Mouse (Mus musculus) neural tube, embryonic 14.5 days (tissue): ENCODE results near the gene Mpp3. TPM values are rescaled to one million over a fixed set of nuclear protein-coding genes. Genes with fewer than 3 reads are reported as not detected.

Source experiments
- ATAC-seq: fragments of 200-750 bp; cut with Nextera tagmentation; 2 replicates; pipeline ENCODE4 v1.8.0; 2017; ENCODE audit warnings: low read depth, mild to moderate bottlenecking, moderate TSS enrichment, moderate library complexity
- H3K27ac ChIP-seq: fragments of 300-500 bp; sonication (generic); 2 replicates; pipeline ENCODE4 v1.5.1; 2014; ENCODE audit warnings: low read depth, mild to moderate bottlenecking, control low read depth, low read length, moderate library complexity, mixed read lengths
- H3K27me3 ChIP-seq: fragments of 300-500 bp; sonication (generic); 2 replicates; pipeline ENCODE4 v1.6.1; 2014; ENCODE audit warnings: low read length; ENCODE audit not compliant: control insufficient read depth, insufficient read depth
- H3K36me3 ChIP-seq: fragments of 300-500 bp; sonication (generic); 2 replicates; pipeline ENCODE4 v1.6.1; 2014; ENCODE audit warnings: low read length, mixed read lengths; ENCODE audit not compliant: control insufficient read depth, insufficient read depth
- H3K4me1 ChIP-seq: fragments of 300-500 bp; sonication (generic); 2 replicates; pipeline ENCODE4 v1.6.1; 2014; ENCODE audit warnings: low read length; ENCODE audit not compliant: control insufficient read depth, insufficient read depth
- H3K4me2 ChIP-seq: fragments of 300-500 bp; sonication (generic); 2 replicates; pipeline ENCODE4 v1.6.1; 2014; ENCODE audit warnings: mild to moderate bottlenecking, low read depth, low read length, control low read depth
- H3K4me3 ChIP-seq: fragments of 300-500 bp; sonication (generic); 2 replicates; pipeline ENCODE4 v1.5.1; 2014; ENCODE audit warnings: low read depth, low read length, control low read depth, mixed read lengths
- H3K9ac ChIP-seq: fragments of 300-500 bp; sonication (generic); replicated peaks from 2 replicates; pipeline ENCODE4 v1.6.1; 2014; ENCODE audit warnings: low read depth, mild to moderate bottlenecking, control low read depth, low read length, mixed read lengths
- H3K9me3 ChIP-seq: fragments of 300-500 bp; sonication (generic); 2 replicates; pipeline ENCODE4 v1.6.1; 2016; ENCODE audit warnings: low read length; ENCODE audit not compliant: control insufficient read depth
- WGBS: fragments of 180-500 bp; shearing (Covaris S2); extraction: QIAGEN DNeasy Blood & Tissue Kit; methylation state at CpG from one replicate; pipeline ENCODE4 v1.1.7; 2014; 5-methylcytosine and 5-hydroxymethylcytosine counted together
- polyA plus RNA-seq: library from polyadenylated mRNA; unstranded; fragments of >200 nt; fragmentation: Nextera tagmentation; extraction: Ambion mirVana; gene quantifications from 2 replicates; pipeline ENCODE4 v1.2.1, GENCODE M21; 2014

The Mpp3 gene
- polyA plus RNA-seq, 1 experiment from 2014 or later: 57.0 TPM

GRCm38 (mm10) chr11:102010140-102010539 lies 18.1 kb downstream of the Mpp3 start:
- no peaks in the 10 kb centered on the region for H3K27me3 ChIP-seq
- H3K4me2 ChIP-seq: peak overlapping the region; percentile 7; the same call in 1 of the 2 replicates
- H3K9me3 ChIP-seq: no peaks in the 10 kb centered on the region
- ATAC-seq: peak; percentile 54; the same call in 1 of the 2 replicates
- H3K9ac ChIP-seq: no peak overlapping the region
- H3K36me3 ChIP-seq: peaks cover 30% of the 10 kb centered on the region
- H3K4me1 ChIP-seq: peaks cover 9% of the 10 kb centered on the region; the same call in 1 of the 2 replicates
- peak overlapping the region; percentile 72 for H3K27ac ChIP-seq
- no peak overlapping the region for H3K4me3 ChIP-seq
- 36% methylated on average over 13 of the region's 13 CpGs for WGBS

GRCm38 (mm10) chr11:102008954-102009637 lies 19.2 kb downstream of the Mpp3 start:
- WGBS: 76% methylated on average over 15 of the region's 15 CpGs
- Histone ChIP-seq H3K27me3 (no peaks in the 10 kb centered on the region), H3K36me3 (peaks cover 39% of the 10 kb centered on the region), H3K4me2 (no peak overlapping the region), H3K4me3 (no peak overlapping the region), H3K9me3 (no peaks in the 10 kb centered on the region), H3K9ac (no peak overlapping the region), H3K27ac (no peak overlapping the region), H3K4me1 (peaks cover 9% of the 10 kb centered on the region; the same call in 1 of the 2 replicates)
- ATAC-seq: no peak

- H3K9ac ChIP-seq: no peak overlapping the region
- H3K4me3 ChIP-seq: no peak overlapping the region
- no peak overlapping the region for H3K27ac ChIP-seq
- H3K4me2 ChIP-seq: no peak overlapping the region
- no peaks in the 10 kb centered on the region for H3K27me3 ChIP-seq
- WGBS: 95% methylated on average over 8 of the region's 8 CpGs
- H3K9me3 ChIP-seq: no peaks in the 10 kb centered on the region
- peaks cover 43% of the 10 kb centered on the region for H3K36me3 ChIP-seq
- no peak for ATAC-seq
- peaks cover 9% of the 10 kb centered on the region; the same call in 1 of the 2 replicates for H3K4me1 ChIP-seq
Measured at GRCm38 (mm10) chr11:102008372-102008771, 19.9 kb downstream of the Mpp3 start.

GRCm38 (mm10) chr11:102006688-102007087 lies 21.6 kb downstream of the Mpp3 start:
- Histone ChIP-seq H3K27ac (no peak overlapping the region; the same call in 1 of the 2 replicates), H3K9ac (no peak overlapping the region), H3K4me1 (peaks cover 9% of the 10 kb centered on the region; the same call in 1 of the 2 replicates), H3K36me3 (peaks cover 38% of the 10 kb centered on the region), H3K4me2 (no peak overlapping the region), H3K27me3 (no peaks in the 10 kb centered on the region), H3K9me3 (no peaks in the 10 kb centered on the region), H3K4me3 (no peak overlapping the region)
- WGBS: 77% methylated on average over 5 of the region's 5 CpGs
- ATAC-seq: no peak

- Histone ChIP-seq H3K27me3 (no peaks in the 10 kb centered on the region), H3K27ac (no peak overlapping the region), H3K9ac (no peak overlapping the region), H3K36me3 (peaks cover 34% of the 10 kb centered on the region), H3K4me2 (no peak overlapping the region), H3K9me3 (no peaks in the 10 kb centered on the region), H3K4me3 (no peak overlapping the region), H3K4me1 (peaks cover 9% of the 10 kb centered on the region; the same call in 1 of the 2 replicates)
- ATAC-seq: no peak
- whole genome bisulfite sequencing: 45% methylated on average over 9 of the region's 9 CpGs
Measured at GRCm38 (mm10) chr11:102006271-102006670, 22.0 kb downstream of the Mpp3 start.

- H3K9ac ChIP-seq: no peak overlapping the region
- peaks cover 30% of the 10 kb centered on the region for H3K36me3 ChIP-seq
- H3K4me2 ChIP-seq: no peak overlapping the region
- H3K27ac ChIP-seq: no peak overlapping the region
- H3K4me1 ChIP-seq: no peaks in the 10 kb centered on the region
- H3K27me3 ChIP-seq: no peaks in the 10 kb centered on the region
- ATAC-seq: no peak
- no peaks in the 10 kb centered on the region for H3K9me3 ChIP-seq
- WGBS: 96% methylated on average over 8 of the region's 8 CpGs
- H3K4me3 ChIP-seq: no peak overlapping the region
Measured at GRCm38 (mm10) chr11:102004251-102004650, 24.0 kb downstream of the Mpp3 start.

GRCm38 (mm10) chr11:101999466-101999865 lies 28.8 kb downstream of the Mpp3 start:
- Histone ChIP-seq H3K27me3 (no peaks in the 10 kb centered on the region), H3K36me3 (peaks cover 10% of the 10 kb centered on the region; the same call in 1 of the 2 replicates), H3K9ac (no peak overlapping the region), H3K4me1 (no peaks in the 10 kb centered on the region), H3K9me3 (no peaks in the 10 kb centered on the region), H3K4me2 (no peak overlapping the region), H3K4me3 (no peak overlapping the region), H3K27ac (no peak overlapping the region)
- 35% methylated on average over 4 of the region's 4 CpGs for WGBS
- no peak for ATAC-seq

- no peak overlapping the region for H3K9ac ChIP-seq
- no peak for ATAC-seq
- no peaks in the 10 kb centered on the region for H3K4me1 ChIP-seq
- WGBS: 59% methylated on average over 5 of the region's 5 CpGs
- H3K27me3 ChIP-seq: no peaks in the 10 kb centered on the region
- H3K4me2 ChIP-seq: no peak overlapping the region
- H3K27ac ChIP-seq: no peak overlapping the region
- H3K4me3 ChIP-seq: no peak overlapping the region
- 0 out of 2 replicates have a peak, but pooled peaks cover 3% of the 10 kb centered on the region for H3K36me3 ChIP-seq
- H3K9me3 ChIP-seq: no peaks in the 10 kb centered on the region
Measured at GRCm38 (mm10) chr11:101998258-101998657, 30.0 kb downstream of the Mpp3 start.

GRCm38 (mm10) chr11:101995938-101996337 lies 32.3 kb downstream of the Mpp3 start:
- no peak for ATAC-seq
- WGBS: 90% methylated on average over 7 of the region's 7 CpGs
- Histone ChIP-seq H3K9me3 (no peaks in the 10 kb centered on the region), H3K4me3 (no peak overlapping the region), H3K27me3 (no peaks in the 10 kb centered on the region), H3K36me3 (no peaks in the 10 kb centered on the region), H3K4me2 (no peak overlapping the region), H3K4me1 (no peaks in the 10 kb centered on the region), H3K9ac (no peak overlapping the region), H3K27ac (no peak overlapping the region)
